In the genomic region with DNA sequence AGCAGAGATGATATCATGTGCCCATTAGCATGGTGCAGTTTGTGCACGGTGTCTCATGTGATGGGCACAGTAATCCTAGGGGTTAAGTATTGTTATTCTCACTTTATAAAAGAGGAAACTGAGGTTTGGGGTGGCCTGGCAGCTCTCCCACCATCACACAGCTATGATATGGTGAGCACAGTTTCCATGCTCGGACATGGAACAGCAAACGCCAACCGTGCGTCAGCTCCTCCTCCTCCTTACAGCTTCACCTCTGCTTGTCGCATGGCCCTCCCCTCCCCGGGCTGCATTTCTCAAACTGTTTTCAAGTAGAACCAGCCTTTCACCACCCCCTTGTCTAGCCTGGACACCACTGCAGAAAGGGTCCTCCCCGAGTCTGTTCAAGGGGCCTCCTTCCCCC, we compare ENCODE assay signal across 19 mouse cellular contexts. TPM values are rescaled to one million over a fixed set of nuclear protein-coding genes. Genes with fewer than 3 reads are reported as not detected.
A peak's percentile ranks its signal among the peaks of the same experiment; 100 is the strongest.
DNase-seq lines count a peak whose midpoint lies in the region; ATAC-seq lines count a peak whose summit lies in the region.
"Had no signal": no experiment of that assay in that cellular context is flagged by ENCODE, and none has a peak within 500 bp of the region (broad histone marks: within the 10 kb centered on the region; RNA-seq: fewer than 3 reads in every experiment).

No protein-coding gene starts in this region.

- no peaks in the 10 kb centered on the region; the same call in 1 of the 2 replicates for H3K36me3 ChIP-seq in neural tube, embryonic 12.5 days
- peaks cover 14% of the 10 kb centered on the region for H3K36me3 ChIP-seq in midbrain, embryonic 14.5 days (ENCODE audit: control insufficient read depth, insufficient read depth, low read length)
- H3K36me3 ChIP-seq in kidney, embryonic 16.5 days (ENCODE audit: insufficient read depth, low read length) = no peaks in the 10 kb centered on the region
- H3K36me3 ChIP-seq: embryonic facial prominence, embryonic 12.5 days had no signal

- H3K4me1 ChIP-seq in neural tube, embryonic 12.5 days = peaks cover 32% of the 10 kb centered on the region
- peaks cover 41% of the 10 kb centered on the region for H3K4me1 ChIP-seq in midbrain, embryonic 14.5 days (ENCODE audit: control insufficient read depth, insufficient read depth, low read length)
- no peaks in the 10 kb centered on the region for H3K4me1 ChIP-seq in kidney, embryonic 16.5 days (ENCODE audit: insufficient read depth, low read length)

- H3K4me3 ChIP-seq in neural tube, embryonic 12.5 days = no peak overlapping the region
- H3K4me3 ChIP-seq in midbrain, embryonic 14.5 days (replicated peaks; ENCODE audit: low read depth, low read length) = no peak overlapping the region
- H3K4me3 ChIP-seq in kidney, embryonic 16.5 days (ENCODE audit: low read length) = no peak overlapping the region
- H3K4me3 ChIP-seq: embryonic facial prominence, embryonic 12.5 days had no signal

- 82% methylated on average over 8 of the region's 8 CpGs for WGBS in neural tube, embryonic 12.5 days
- WGBS in midbrain, embryonic 14.5 days = 82% methylated on average over 8 of the region's 8 CpGs
- WGBS in kidney, embryonic 16.5 days = 72% methylated on average over 8 of the region's 8 CpGs

- no peak for ATAC-seq in cerebellum, adult (ENCODE audit: insufficient number of reproducible peaks, low FRiP score, low TSS enrichment)
- no peak for ATAC-seq in neural tube, embryonic 12.5 days (ENCODE audit: low FRiP score, low read depth)
- ATAC-seq in midbrain, embryonic 14.5 days (ENCODE audit: low FRiP score, low TSS enrichment) = no peak
- no peak for ATAC-seq in kidney, embryonic 16.5 days (ENCODE audit: low FRiP score, low TSS enrichment)
- ATAC-seq: activated CD4-positive, CD25-positive, alpha-beta regulatory T cell, adult 4 months had no signal

- no peak overlapping the region for H3K9ac ChIP-seq in neural tube, embryonic 12.5 days
- no peak overlapping the region for H3K9ac ChIP-seq in midbrain, embryonic 14.5 days (replicated peaks; ENCODE audit: low read length)
- H3K9ac ChIP-seq in kidney, embryonic 16.5 days (replicated peaks; ENCODE audit: low read length) = no peak overlapping the region
- H3K9ac ChIP-seq: embryonic facial prominence, embryonic 12.5 days; lung, embryonic 14.5 days had no signal

- peak; percentile 30 for DNase-seq in cerebellum, adult 9-11 months
- DNase-seq in neural tube, embryonic 10.5 days (ENCODE audit: extremely low spot score, low spot score) = no peak
- no peak for DNase-seq in midbrain, embryonic 14.5 days
- DNase-seq in lung, postnatal 36 days = no peak
- no peak for DNase-seq in urinary bladder, postnatal 10 days (ENCODE audit: low spot score)
- DNase-seq: adrenal gland, postnatal 25 days; gastrocnemius, postnatal 10 days; heart, postnatal 36 days; kidney, adult 11 months; kidney, postnatal 25 days; layer of hippocampus, adult 9-11 months; lung, embryonic 14.5 days; thymus, postnatal 25 days had no signal

- peak overlapping the region; percentile 75; the same call in 1 of the 2 replicates for H3K4me2 ChIP-seq in neural tube, embryonic 12.5 days (replicated peaks)
- H3K4me2 ChIP-seq in midbrain, embryonic 14.5 days (ENCODE audit: low read length) = peak overlapping the region; percentile 87
- H3K4me2 ChIP-seq in kidney, embryonic 16.5 days (replicated peaks; ENCODE audit: low read depth, low read length) = no peak overlapping the region
- H3K4me2 ChIP-seq: embryonic facial prominence, embryonic 12.5 days; heart, embryonic 11.5 days; lung, embryonic 14.5 days had no signal

- no peaks in the 10 kb centered on the region for H3K9me3 ChIP-seq in neural tube, embryonic 12.5 days
- H3K9me3 ChIP-seq in midbrain, embryonic 14.5 days (ENCODE audit: control insufficient read depth, low read length) = no peaks in the 10 kb centered on the region
- H3K9me3 ChIP-seq in kidney, embryonic 16.5 days (ENCODE audit: low read length) = no peaks in the 10 kb centered on the region
- H3K9me3 ChIP-seq: embryonic facial prominence, embryonic 12.5 days had no signal

- H3K27ac ChIP-seq in neural tube, embryonic 12.5 days = no peak overlapping the region
- H3K27ac ChIP-seq in midbrain, embryonic 14.5 days (replicated peaks; ENCODE audit: low read depth, low read length) = no peak overlapping the region
- H3K27ac ChIP-seq in kidney, embryonic 16.5 days (ENCODE audit: low read length) = no peak overlapping the region
- H3K27ac ChIP-seq: embryonic facial prominence, embryonic 12.5 days had no signal

- no peaks in the 10 kb centered on the region for H3K27me3 ChIP-seq in neural tube, embryonic 12.5 days (replicated peaks)
- H3K27me3 ChIP-seq in midbrain, embryonic 14.5 days (ENCODE audit: control insufficient read depth, insufficient read depth, low read length) = no peaks in the 10 kb centered on the region
- H3K27me3 ChIP-seq in kidney, embryonic 16.5 days (ENCODE audit: insufficient read depth, low read length) = peaks cover 23% of the 10 kb centered on the region

RNA-seq across cellular contexts. Expression of a gene that starts 4.7 kb away (rescaled TPM):
- 72.7 and 81.6 TPM in 2 replicates for polyA plus RNA-seq in neural tube, embryonic 12.5 days (2016; fragmentation: Nextera tagmentation; extraction: Ambion mirVana)
- 75.3 and 94.7 TPM in 2 replicates for polyA plus RNA-seq in midbrain, embryonic 14.5 days (2014; fragmentation: Nextera tagmentation; extraction: Ambion mirVana)
- polyA plus RNA-seq in kidney, embryonic 16.5 days (2015; fragmentation: Nextera tagmentation; extraction: Ambion mirVana) = 0.76 and 1.7 TPM in 2 replicates

RNA-seq across cellular contexts. Expression of a gene that starts 7.7 kb away (rescaled TPM):
- polyA plus RNA-seq in neural tube, embryonic 12.5 days (2016; fragmentation: Nextera tagmentation; extraction: Ambion mirVana) = 273 and 277 TPM in 2 replicates
- polyA plus RNA-seq in midbrain, embryonic 14.5 days (2014; fragmentation: Nextera tagmentation; extraction: Ambion mirVana) = 295 and 323 TPM in 2 replicates
- 206 and 212 TPM in 2 replicates for polyA plus RNA-seq in kidney, embryonic 16.5 days (2015; fragmentation: Nextera tagmentation; extraction: Ambion mirVana)

RNA-seq across cellular contexts. Expression of a gene that starts 30.3 kb away (rescaled TPM):
- polyA plus RNA-seq in neural tube, embryonic 12.5 days (2016; fragmentation: Nextera tagmentation; extraction: Ambion mirVana) = 18.4 and 20.5 TPM in 2 replicates
- polyA plus RNA-seq in midbrain, embryonic 14.5 days (2014; fragmentation: Nextera tagmentation; extraction: Ambion mirVana) = 17.4 and 18.0 TPM in 2 replicates
- 13.3 and 14.8 TPM in 2 replicates for polyA plus RNA-seq in kidney, embryonic 16.5 days (2015; fragmentation: Nextera tagmentation; extraction: Ambion mirVana)

RNA-seq across cellular contexts. Expression of a gene that starts 47.1 kb away (rescaled TPM):
- polyA plus RNA-seq in neural tube, embryonic 12.5 days (2016; fragmentation: Nextera tagmentation; extraction: Ambion mirVana) = 22.0 and 22.4 TPM in 2 replicates
- 12.5 and 14.6 TPM in 2 replicates for polyA plus RNA-seq in midbrain, embryonic 14.5 days (2014; fragmentation: Nextera tagmentation; extraction: Ambion mirVana)
- polyA plus RNA-seq in kidney, embryonic 16.5 days (2015; fragmentation: Nextera tagmentation; extraction: Ambion mirVana) = 50.9 and 52.2 TPM in 2 replicates

RNA-seq across cellular contexts. Expression of a gene that starts 53.1 kb away (rescaled TPM):
- polyA plus RNA-seq in neural tube, embryonic 12.5 days (2016; fragmentation: Nextera tagmentation; extraction: Ambion mirVana) = 145 and 146 TPM in 2 replicates
- polyA plus RNA-seq in midbrain, embryonic 14.5 days (2014; fragmentation: Nextera tagmentation; extraction: Ambion mirVana) = 109 and 122 TPM in 2 replicates
- 115 and 123 TPM in 2 replicates for polyA plus RNA-seq in kidney, embryonic 16.5 days (2015; fragmentation: Nextera tagmentation; extraction: Ambion mirVana)

Comparison
In these comparisons a context has a peak if more than half of its experiments do, and no peak if none do; other contexts are left out.
1. RNA of a gene that starts 4.7 kb away (polyA plus RNA-seq): 75.3 to 94.7 TPM in midbrain, embryonic 14.5 days and 72.7 to 81.6 TPM in neural tube, embryonic 12.5 days; 0.76 to 1.7 TPM in kidney, embryonic 16.5 days; every median in the first group is over 10 times any median in the second.